Mouse (Mus musculus) forebrain, postnatal 0 days (tissue): ENCODE measurements around the gene Gm12800. TPM values are rescaled to one million over a fixed set of nuclear protein-coding genes. Genes with fewer than 3 reads are reported as not detected.
"Not testable (repeated sequence)": the region's sequence is repeated elsewhere in the genome, so short reads cannot be mapped to it uniquely, and the experiment has no call there.

Experiments
- ATAC-seq: fragments of 200-750 bp; cut with Nextera tagmentation; 2 replicates; pipeline ENCODE4 v1.8.0; 2017; ENCODE audit warnings: mild to moderate bottlenecking, moderate library complexity
- DNase-seq: peaks from one replicate; pipeline ENCODE4 v3.0.0-alpha.2; 2015
- H3K27ac ChIP-seq: fragments of 300-500 bp; sonication (generic); 2 replicates; pipeline ENCODE4 v1.5.1; 2014; ENCODE audit warnings: low read depth, mild to moderate bottlenecking, antibody characterized with exemption, low read length, moderate library complexity, mixed read lengths
- H3K27me3 ChIP-seq: fragments of 300-500 bp; sonication (generic); 2 replicates; pipeline ENCODE4 v1.6.1; 2014; ENCODE audit warnings: mild to moderate bottlenecking, low read length, mixed read lengths; ENCODE audit not compliant: insufficient read depth
- H3K36me3 ChIP-seq: fragments of 300-500 bp; sonication (generic); 2 replicates; pipeline ENCODE4 v1.6.1; 2014; ENCODE audit warnings: mild to moderate bottlenecking, moderate library complexity; ENCODE audit not compliant: insufficient read depth
- H3K4me1 ChIP-seq: fragments of 300-500 bp; sonication (generic); 2 replicates; pipeline ENCODE4 v1.6.1; 2014; ENCODE audit warnings: antibody characterized with exemption; ENCODE audit not compliant: insufficient read depth
- H3K4me2 ChIP-seq: fragments of 300-500 bp; sonication (generic); 2 replicates; pipeline ENCODE4 v1.6.1; 2014; ENCODE audit warnings: low read depth, mild to moderate bottlenecking, moderate library complexity
- H3K4me3 ChIP-seq: fragments of 300-500 bp; sonication (generic); 2 replicates; pipeline ENCODE4 v1.5.1; 2014; ENCODE audit warnings: low read depth, low read length, mixed read lengths
- H3K9ac ChIP-seq: fragments of 300-500 bp; sonication (generic); 2 replicates; pipeline ENCODE4 v1.6.1; 2014; ENCODE audit warnings: mild to moderate bottlenecking
- H3K9me3 ChIP-seq: fragments of 300-500 bp; sonication (generic); 2 replicates; pipeline ENCODE4 v1.6.1; 2016; ENCODE audit warnings: low read length
- CTCF ChIP-seq: sonication (generic); IDR thresholded peaks from 2 replicates; pipeline ENCODE4 v1.5.1; 2016; ENCODE audit warnings: antibody characterized with exemption, control low read depth, low read depth
- WGBS: fragments of 180-500 bp; shearing (Covaris S2); extraction: QIAGEN DNeasy Blood & Tissue Kit; methylation state at CpG from one replicate; pipeline ENCODE4 v1.1.7; 2014; 5-methylcytosine and 5-hydroxymethylcytosine counted together
- polyA plus RNA-seq: library from polyadenylated mRNA; unstranded; fragments of >200 nt; fragmentation: Nextera tagmentation; extraction: Ambion mirVana; gene quantifications from 2 replicates; pipeline ENCODE4 v1.2.1, GENCODE M21; 2015
- total RNA-seq: library from RNA; depleted of rRNA; stranded (reverse); fragments of >200 nt; gene quantifications from 2 replicates; pipeline ENCODE4 v1.2.3, GENCODE M21; 2014; rRNA removed

Gene Gm12800
- total and polyA plus RNA-seq, 2 experiments from 2014 or later, result not detected

GRCm38 (mm10) chr4:101893656-101894420 is 15.1 kb upstream of the Gm12800 start, which contains the start of gene C130073F10Rik:
Gene C130073F10Rik, minus strand, starts transcription at chr4:101893789.
- Histone ChIP-seq H3K4me2 (no peak within 1 kb of the TSS), H3K4me1 (no peaks in the 10 kb centered on the region), H3K9me3 (no peaks in the 10 kb centered on the region), H3K36me3 (no peaks in the 10 kb centered on the region), H3K9ac (no peak within 1 kb of the TSS), H3K27me3 (no peaks in the 10 kb centered on the region), H3K4me3 (no peak within 1 kb of the TSS), H3K27ac (no peak within 1 kb of the TSS)
- WGBS, result 90% methylated on average over 7 of the region's 7 CpGs
- no peak for ATAC-seq
- no peak for DNase-seq
- no peak for TF ChIP-seq CTCF

- H3K27ac ChIP-seq, H3K9ac ChIP-seq, H3K36me3 ChIP-seq, H3K4me2 ChIP-seq, H3K4me3 ChIP-seq, H3K9me3 ChIP-seq, ATAC-seq, H3K27me3 ChIP-seq, H3K4me1 ChIP-seq, DNase-seq: not testable (repeated sequence)
- 77% methylated on average over 2 of the region's 2 CpGs for WGBS
These were observed 31.2 kb downstream of the Gm12800 start, which contains the start of gene Gm12794 for GRCm38 (mm10) chr4:101940107-101940506. Gene Gm12794, plus strand, starts transcription at chr4:101940407.

Other genes with a start within 250 kb of the Gm12800 start
- 5.2 and 6.9 TPM in 2 replicates for gene Lepr, start 191.7 kb upstream of the Gm12800 start, total RNA-seq
- gene Lepr, start 191.7 kb upstream of the Gm12800 start, polyA plus RNA-seq, result 2.8 and 3.8 TPM in 2 replicates
- not detected in 2 replicates for gene B020004J07Rik, start 65.1 kb upstream of the Gm12800 start, total RNA-seq
- not detected in 2 replicates for gene B020004J07Rik, start 65.1 kb upstream of the Gm12800 start, polyA plus RNA-seq
- not detected in 2 replicates for gene C130073F10Rik, start 15.3 kb upstream of the Gm12800 start, total RNA-seq
- gene C130073F10Rik, start 15.3 kb upstream of the Gm12800 start, polyA plus RNA-seq, result not detected in 2 replicates
- gene Gm12794, start 31.3 kb downstream of the Gm12800 start, total RNA-seq, result not detected in 2 replicates
- not detected in 2 replicates for gene Gm12794, start 31.3 kb downstream of the Gm12800 start, polyA plus RNA-seq
- not detected in 2 replicates for gene Gm12790, start 71.9 kb downstream of the Gm12800 start, total RNA-seq
- gene Gm12790, start 71.9 kb downstream of the Gm12800 start, polyA plus RNA-seq, result not detected in 2 replicates
- gene Gm12789, start 77.5 kb downstream of the Gm12800 start, total RNA-seq, result not detected in 2 replicates
- gene Gm12789, start 77.5 kb downstream of the Gm12800 start, polyA plus RNA-seq, result not detected in 2 replicates
- gene Pde4b, start 178.4 kb downstream of the Gm12800 start, total RNA-seq, result 62.9 and 76.2 TPM in 2 replicates
- 37.7 and 49.7 TPM in 2 replicates for gene Pde4b, start 178.4 kb downstream of the Gm12800 start, polyA plus RNA-seq